Mouse (Mus musculus) heart, embryonic 11.5 days (tissue): ENCODE data around the gene Vsig2. TPM values are rescaled to one million over a fixed set of nuclear protein-coding genes. Genes with fewer than 3 reads are reported as not detected.

Experiments
- ATAC-seq: fragments of 200-750 bp; cut with Nextera tagmentation; replicated peaks from 2 replicates; pipeline ENCODE4 v1.8.0; 2017; ENCODE audit warnings: moderate library complexity; ENCODE audit not compliant: insufficient number of reproducible peaks, low FRiP score, low TSS enrichment
- H3K27ac ChIP-seq: fragments of 300-500 bp; sonication (generic); 2 replicates; pipeline ENCODE4 v1.5.1; 2014; ENCODE audit warnings: mild to moderate bottlenecking, low read depth, low read length
- H3K27me3 ChIP-seq: fragments of 300-500 bp; sonication (generic); 2 replicates; pipeline ENCODE4 v1.6.1; 2014; ENCODE audit warnings: mild to moderate bottlenecking, low read length, mixed read lengths; ENCODE audit not compliant: control insufficient read depth, insufficient read depth
- H3K36me3 ChIP-seq: fragments of 300-500 bp; sonication (generic); 2 replicates; pipeline ENCODE4 v1.6.1; 2014; ENCODE audit warnings: mild to moderate bottlenecking, low read length, moderate library complexity, mixed read lengths; ENCODE audit not compliant: control insufficient read depth, insufficient read depth
- H3K4me1 ChIP-seq: fragments of 300-500 bp; sonication (generic); 2 replicates; pipeline ENCODE4 v1.6.1; 2014; ENCODE audit warnings: low read length; ENCODE audit not compliant: control insufficient read depth, insufficient read depth
- H3K4me2 ChIP-seq: fragments of 300-500 bp; sonication (generic); 2 replicates; pipeline ENCODE4 v1.6.1; 2014; ENCODE audit warnings: mild to moderate bottlenecking, moderate library complexity
- H3K4me3 ChIP-seq: fragments of 300-500 bp; sonication (generic); 2 replicates; pipeline ENCODE4 v1.5.1; 2014; ENCODE audit warnings: low read depth, low read length
- H3K9ac ChIP-seq: fragments of 300-500 bp; sonication (generic); 2 replicates; pipeline ENCODE4 v1.6.1; 2014; ENCODE audit warnings: mild to moderate bottlenecking, low read depth, low read length, moderate library complexity
- H3K9me3 ChIP-seq: fragments of 300-500 bp; sonication (generic); replicated peaks from 2 replicates; pipeline ENCODE4 v1.6.1; 2016; ENCODE audit warnings: low read length; ENCODE audit not compliant: control insufficient read depth
- WGBS: fragments of 180-500 bp; shearing (Covaris S2); extraction: QIAGEN DNeasy Blood & Tissue Kit; methylation state at CpG from one replicate; pipeline ENCODE4 v1.1.7; 2014; ENCODE audit not compliant: insufficient replicate concordance; 5-methylcytosine and 5-hydroxymethylcytosine counted together
- polyA plus RNA-seq: library from polyadenylated mRNA; unstranded; fragments of >200 nt; fragmentation: Nextera tagmentation; extraction: Ambion mirVana; gene quantifications from 2 replicates; pipeline ENCODE4 v1.2.1, GENCODE M21; 2014

Gene Vsig2
- polyA plus RNA-seq, 1 experiment from 2014 or later, result 1.5 TPM

GRCm38 (mm10) chr9:37528225-37528970, 10.7 kb upstream of the Vsig2 start:
- Histone ChIP-seq H3K9ac (peak overlapping the region; percentile 40), H3K27me3 (peaks cover 21% of the 10 kb centered on the region; the same call in 1 of the 2 replicates), H3K4me2 (peak overlapping the region; percentile 76), H3K9me3 (no peaks in the 10 kb centered on the region), H3K27ac (peak overlapping the region; percentile 70), H3K4me3 (peak overlapping the region; percentile 34), H3K4me1 (peaks cover 17% of the 10 kb centered on the region), H3K36me3 (no peaks in the 10 kb centered on the region)
- WGBS, result 25% methylated on average over 9 of the region's 9 CpGs
- ATAC-seq, result no peak

- Histone ChIP-seq H3K4me1 (peaks cover 14% of the 10 kb centered on the region), H3K36me3 (no peaks in the 10 kb centered on the region), H3K9ac (peak overlapping the region; percentile 36), H3K4me3 (peak overlapping the region; percentile 34), H3K4me2 (peak overlapping the region; percentile 76), H3K27ac (peak overlapping the region; percentile 70), H3K9me3 (no peaks in the 10 kb centered on the region), H3K27me3 (peaks cover 21% of the 10 kb centered on the region; the same call in 1 of the 2 replicates)
- ATAC-seq, result peak; percentile 54
- WGBS, result 1% methylated on average over 32 of the region's 32 CpGs
Measured at GRCm38 (mm10) chr9:37530031-37530887, 8.8 kb upstream of the Vsig2 start.

- WGBS, result 2% methylated on average over 31 of the region's 31 CpGs
- Histone ChIP-seq H3K4me3 (peak overlapping the region; percentile 34), H3K27ac (peak overlapping the region; percentile 70), H3K4me1 (peaks cover 14% of the 10 kb centered on the region), H3K27me3 (peaks cover 21% of the 10 kb centered on the region; the same call in 1 of the 2 replicates), H3K36me3 (no peaks in the 10 kb centered on the region), H3K4me2 (peak overlapping the region; percentile 76), H3K9me3 (no peaks in the 10 kb centered on the region), H3K9ac (peak overlapping the region; percentile 36)
- no peak; the same call in 1 of the 2 replicates for ATAC-seq
Measured at GRCm38 (mm10) chr9:37530888-37531705, 8.0 kb upstream of the Vsig2 start.

- 65% methylated on average over 4 of the region's 4 CpGs for WGBS
- ATAC-seq, result no peak
- Histone ChIP-seq H3K27ac (no peak overlapping the region; the same call in 1 of the 2 replicates), H3K4me1 (peaks cover 9% of the 10 kb centered on the region), H3K36me3 (no peaks in the 10 kb centered on the region), H3K4me2 (no peak overlapping the region), H3K9me3 (no peaks in the 10 kb centered on the region), H3K9ac (no peak overlapping the region), H3K4me3 (no peak overlapping the region), H3K27me3 (peaks cover 3% of the 10 kb centered on the region; the same call in 1 of the 2 replicates)
Measured at GRCm38 (mm10) chr9:37536851-37537250, 2.2 kb upstream of the Vsig2 start.

GRCm38 (mm10) chr9:37537658-37538250, 1.3 kb upstream of the Vsig2 start:
- Histone ChIP-seq H3K36me3 (no peaks in the 10 kb centered on the region), H3K4me1 (peaks cover 9% of the 10 kb centered on the region), H3K9me3 (no peaks in the 10 kb centered on the region), H3K4me3 (no peak overlapping the region), H3K27me3 (peaks cover 3% of the 10 kb centered on the region; the same call in 1 of the 2 replicates), H3K27ac (no peak overlapping the region), H3K4me2 (no peak overlapping the region), H3K9ac (no peak overlapping the region)
- WGBS, result 51% methylated on average over 5 of the region's 5 CpGs
- ATAC-seq, result no peak; the same call in 1 of the 2 replicates

GRCm38 (mm10) chr9:37540226-37540625, 1.2 kb downstream of the Vsig2 start:
- Histone ChIP-seq H3K4me3 (no peak overlapping the region), H3K4me2 (no peak overlapping the region), H3K36me3 (no peaks in the 10 kb centered on the region), H3K27me3 (peaks cover 5% of the 10 kb centered on the region), H3K27ac (no peak overlapping the region), H3K4me1 (peaks cover 13% of the 10 kb centered on the region), H3K9me3 (no peaks in the 10 kb centered on the region), H3K9ac (no peak overlapping the region)
- 81% methylated on average over 4 of the region's 4 CpGs for WGBS
- no peak for ATAC-seq

GRCm38 (mm10) chr9:37540701-37541575, 1.9 kb downstream of the Vsig2 start:
- H3K9me3 ChIP-seq, result no peaks in the 10 kb centered on the region
- H3K27me3 ChIP-seq, result peaks cover 12% of the 10 kb centered on the region
- H3K4me3 ChIP-seq, result no peak overlapping the region
- H3K27ac ChIP-seq, result no peak overlapping the region
- WGBS, result 78% methylated on average over 6 of the region's 6 CpGs
- H3K9ac ChIP-seq, result no peak overlapping the region
- peaks cover 14% of the 10 kb centered on the region for H3K4me1 ChIP-seq
- ATAC-seq, result no peak
- no peaks in the 10 kb centered on the region for H3K36me3 ChIP-seq
- no peak overlapping the region for H3K4me2 ChIP-seq
